ENCODE assay signal across 28 mouse cellular contexts in genomic region chr4:108637721-108638120, GRCm38 (mm10). TPM values are rescaled to one million over a fixed set of nuclear protein-coding genes. Genes with fewer than 3 reads are reported as not detected.
"Had no signal": no experiment of that assay in that cellular context is flagged by ENCODE, and none has a peak within 500 bp of the region (broad histone marks: within the 10 kb centered on the region; RNA-seq: fewer than 3 reads in every experiment).

No protein-coding gene starts in this region.

- DNase-seq: gastrocnemius, adult 2 months; gastrocnemius, postnatal 14 days; gastrocnemius, postnatal 36 days; heart, adult 2 months; heart, postnatal 14 days; heart, postnatal 36 days; kidney, adult 11 months; kidney, adult 2 months; kidney, adult 9 months; kidney, postnatal 14 days; kidney, postnatal 36 days; layer of hippocampus, adult 9-11 months; layer of hippocampus, postnatal 36 days; left cerebral cortex, postnatal 4 days had no signal

- H3K9ac ChIP-seq: heart, embryonic 13.5 days; heart, embryonic 15.5 days; hindbrain, embryonic 13.5 days; hindbrain, embryonic 15.5 days; intestine, embryonic 15.5 days; kidney, embryonic 15.5 days; limb, embryonic 13.5 days; limb, embryonic 15.5 days; liver, embryonic 12.5 days; liver, embryonic 14.5 days had no signal

- H3K9me3 ChIP-seq: heart, embryonic 13.5 days; heart, embryonic 15.5 days; hindbrain, embryonic 13.5 days; hindbrain, embryonic 15.5 days; intestine, embryonic 15.5 days; kidney, embryonic 15.5 days; limb, embryonic 13.5 days; limb, embryonic 15.5 days; liver, embryonic 12.5 days had no signal

- H3K4me1 ChIP-seq: heart, embryonic 13.5 days; heart, embryonic 15.5 days; hindbrain, embryonic 13.5 days; hindbrain, embryonic 15.5 days; intestine, embryonic 15.5 days; kidney, embryonic 15.5 days; limb, embryonic 13.5 days; limb, embryonic 15.5 days had no signal

- H3K27me3 ChIP-seq: heart, embryonic 13.5 days; heart, embryonic 15.5 days; hindbrain, embryonic 13.5 days; hindbrain, embryonic 15.5 days; intestine, embryonic 15.5 days; kidney, embryonic 15.5 days; limb, embryonic 13.5 days; limb, embryonic 15.5 days; liver, embryonic 12.5 days had no signal

- H3K4me3 ChIP-seq: gastrocnemius, adult 2 months; heart, adult 2 months; heart, embryonic 13.5 days; heart, embryonic 15.5 days; hindbrain, embryonic 13.5 days; hindbrain, embryonic 15.5 days; intestine, embryonic 15.5 days; kidney, embryonic 15.5 days; limb, embryonic 13.5 days; limb, embryonic 15.5 days; liver, embryonic 12.5 days had no signal

- H3K27ac ChIP-seq: gastrocnemius, adult 2 months; heart, adult 2 months; heart, embryonic 13.5 days; heart, embryonic 15.5 days; hindbrain, embryonic 13.5 days; hindbrain, embryonic 15.5 days; hindbrain, postnatal 0 days; intestine, embryonic 15.5 days; kidney, embryonic 15.5 days; kidney, postnatal 0 days; limb, embryonic 13.5 days; limb, embryonic 15.5 days; liver, embryonic 14.5 days had no signal

- H3K4me2 ChIP-seq: heart, embryonic 11.5 days; heart, embryonic 13.5 days; heart, embryonic 15.5 days; hindbrain, embryonic 13.5 days; hindbrain, embryonic 15.5 days; intestine, embryonic 15.5 days; kidney, embryonic 15.5 days; limb, embryonic 13.5 days; limb, embryonic 15.5 days; liver, embryonic 12.5 days had no signal

- ATAC-seq: hindbrain, postnatal 0 days; intestine, embryonic 15.5 days; liver, embryonic 12.5 days had no signal

RNA-seq across cellular contexts. Expression of gene Orc1, which starts 58.5 kb away (rescaled TPM):
- total RNA-seq: heart, adult 2 months had no signal
- polyA plus RNA-seq: liver, adult 2 months had no signal
